Mouse (Mus musculus) thymus, adult 2 months (tissue): ENCODE data around the gene Cd6.

Experiments used
- CTCF ChIP-seq: fragments of 200-500 bp; IDR thresholded peaks from 2 replicates; pipeline ENCODE4 v1.5.1; 2012; ENCODE audit warnings: mild to moderate bottlenecking, control low read depth, low read length, moderate library complexity, borderline replicate concordance; ENCODE audit not compliant: control insufficient read depth, poor library complexity, insufficient read depth; ENCODE audit errors: extremely low read depth
- POLR2A ChIP-seq: fragments of 200-500 bp; IDR thresholded peaks from 2 replicates; pipeline ENCODE4 v1.6.1; 2012; ENCODE audit warnings: mild to moderate bottlenecking, low read length, control low read depth, moderate library complexity; ENCODE audit not compliant: control insufficient read depth, poor library complexity, insufficient read depth; ENCODE audit errors: extremely low read depth

DNA sequence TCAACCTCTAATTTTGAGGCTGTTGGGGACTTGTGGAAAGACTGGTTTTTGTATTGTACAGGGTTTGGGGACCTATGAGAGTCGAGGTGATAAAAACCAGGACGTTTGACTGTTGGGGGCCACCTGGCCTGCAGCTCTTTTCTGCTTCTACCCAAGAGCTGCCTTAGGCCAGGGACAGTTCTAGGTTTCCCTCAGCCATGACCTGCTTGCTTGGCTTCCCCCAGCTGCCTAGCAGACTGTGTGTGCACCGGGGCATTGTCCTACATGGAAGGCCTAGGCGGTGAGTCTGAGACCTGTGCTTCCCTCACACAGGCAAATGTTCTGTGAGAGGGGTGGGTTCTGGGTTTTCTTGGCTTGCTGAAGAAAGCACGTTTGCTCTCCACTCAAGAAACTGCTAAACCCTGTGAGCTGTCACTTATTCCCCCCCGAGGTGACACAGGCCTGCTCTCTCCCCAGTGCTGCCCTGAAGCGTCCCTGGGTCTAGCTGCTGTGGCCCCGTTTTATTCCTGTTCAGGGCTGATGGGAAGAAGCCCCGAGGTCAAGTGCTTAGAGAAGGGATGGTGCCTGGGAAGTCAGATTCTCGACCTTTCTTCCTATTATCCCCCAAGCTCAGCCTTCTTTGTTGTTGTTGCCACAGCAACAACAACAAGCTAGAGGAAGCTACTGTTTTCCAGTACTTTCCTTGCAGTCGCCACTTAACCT is 81.3 kb downstream of the Cd6 start:
- no peak for TF ChIP-seq CTCF
- no peak for TF ChIP-seq POLR2A
